Mouse (Mus musculus) heart, embryonic 15.5 days (tissue): ENCODE measurements around the gene Adam12. TPM values are rescaled to one million over a fixed set of nuclear protein-coding genes. Genes with fewer than 3 reads are reported as not detected.

Source experiments
- ATAC-seq: fragments of 200-750 bp; cut with Nextera tagmentation; replicated peaks from 2 replicates; pipeline ENCODE4 v1.8.0; 2017; ENCODE audit warnings: low read depth, moderate TSS enrichment; ENCODE audit not compliant: insufficient number of reproducible peaks, insufficient read depth, low FRiP score
- H3K27ac ChIP-seq: fragments of 300-500 bp; sonication (generic); 2 replicates; pipeline ENCODE4 v1.5.1; 2015; ENCODE audit warnings: mild to moderate bottlenecking, inconsistent platforms
- H3K27me3 ChIP-seq: fragments of 300-500 bp; sonication (generic); 2 replicates; pipeline ENCODE4 v1.6.1; 2015; ENCODE audit warnings: inconsistent platforms
- H3K36me3 ChIP-seq: fragments of 300-500 bp; sonication (generic); 2 replicates; pipeline ENCODE4 v1.6.1; 2015; ENCODE audit warnings: mild to moderate bottlenecking, inconsistent platforms
- H3K4me1 ChIP-seq: fragments of 300-500 bp; sonication (generic); replicated peaks from 2 replicates; pipeline ENCODE4 v1.6.1; 2015; ENCODE audit warnings: inconsistent platforms
- H3K4me2 ChIP-seq: fragments of 300-500 bp; sonication (generic); 2 replicates; pipeline ENCODE4 v1.6.1; 2015; ENCODE audit warnings: inconsistent platforms, mild to moderate bottlenecking, moderate library complexity
- H3K4me3 ChIP-seq: fragments of 300-500 bp; sonication (generic); 2 replicates; pipeline ENCODE4 v1.5.1; 2015; ENCODE audit warnings: mild to moderate bottlenecking, inconsistent platforms
- H3K9ac ChIP-seq: fragments of 300-500 bp; sonication (generic); 2 replicates; pipeline ENCODE4 v1.6.1; 2015; ENCODE audit warnings: mild to moderate bottlenecking, inconsistent platforms
- H3K9me3 ChIP-seq: fragments of 300-500 bp; sonication (generic); replicated peaks from 2 replicates; pipeline ENCODE4 v1.6.1; 2016; ENCODE audit warnings: inconsistent platforms
- WGBS: fragments of 180-500 bp; shearing (Covaris S2); methylation state at CpG from one replicate; pipeline ENCODE4 v1.1.7; 2015; ENCODE audit warnings: mixed read lengths; 5-methylcytosine and 5-hydroxymethylcytosine counted together
- polyA plus RNA-seq: library from polyadenylated mRNA; unstranded; fragments of >200 nt; fragmentation: Nextera tagmentation; extraction: Ambion mirVana; gene quantifications from 2 replicates; pipeline ENCODE4 v1.2.1, GENCODE M21; 2015

The Adam12 gene
- polyA plus RNA-seq, 1 experiment from 2014 or later: 2.1 TPM

DNA sequence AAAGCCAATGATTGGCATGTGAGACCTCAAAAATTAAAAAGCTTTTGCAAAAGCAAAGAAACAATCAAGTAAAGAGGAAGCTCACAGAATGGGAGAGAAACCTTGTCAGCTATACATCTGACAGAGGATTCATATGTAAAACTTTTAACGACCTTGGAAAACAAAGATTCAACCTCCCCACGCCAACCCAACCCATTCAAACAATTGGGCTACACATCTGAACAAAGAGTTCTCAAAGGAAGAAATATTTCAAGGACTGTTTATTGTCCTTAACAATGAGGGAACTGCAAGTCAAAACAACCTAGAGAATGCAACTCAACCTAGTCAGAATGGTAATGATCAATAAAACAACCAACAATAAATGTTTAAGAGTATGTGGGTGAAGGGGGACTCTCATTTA, 284.6 kb downstream of the Adam12 start:
- ATAC-seq: no peak
- Histone ChIP-seq H3K27ac (no peak overlapping the region), H3K4me1 (peaks cover 10% of the 10 kb centered on the region), H3K36me3 (no peaks in the 10 kb centered on the region), H3K9me3 (no peaks in the 10 kb centered on the region), H3K4me2 (no peak overlapping the region), H3K9ac (no peak overlapping the region), H3K27me3 (no peaks in the 10 kb centered on the region), H3K4me3 (no peak overlapping the region)
- WGBS: 85% methylated on average over 2 of the region's 2 CpGs

DNA sequence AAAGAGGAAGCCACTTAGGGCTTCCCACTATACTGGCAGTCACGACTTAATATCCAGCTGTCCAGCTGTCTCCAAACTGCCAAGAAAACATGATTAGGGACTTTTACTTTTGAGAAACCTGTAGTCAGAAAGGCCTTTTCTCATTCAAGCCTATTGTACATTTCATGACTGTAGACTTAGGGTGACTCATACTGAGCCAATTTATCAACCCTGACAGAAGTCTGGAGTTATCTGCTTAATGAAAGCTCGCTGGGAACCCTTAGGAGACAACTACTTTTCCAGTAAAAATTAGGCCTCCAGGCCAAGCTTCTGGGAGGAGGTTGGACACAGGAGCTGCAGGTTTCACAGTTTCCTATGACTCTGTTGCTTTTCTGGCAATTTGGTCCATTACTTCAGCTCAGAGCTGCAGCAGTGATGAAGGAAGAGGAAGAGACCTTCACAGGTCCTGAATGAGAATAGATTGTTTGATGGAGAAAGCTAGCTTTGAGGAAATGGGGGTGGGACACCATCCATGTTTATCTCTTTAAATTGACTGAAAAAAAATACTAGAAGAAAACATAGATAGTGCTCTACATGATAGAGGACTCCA, 285.1 kb downstream of the Adam12 start:
- Histone ChIP-seq H3K27ac (0 out of 2 replicates have a peak overlapping the region, but pooled peaks have one; percentile 11), H3K9ac (no peak overlapping the region), H3K4me2 (no peak overlapping the region), H3K4me3 (no peak overlapping the region), H3K9me3 (no peaks in the 10 kb centered on the region), H3K4me1 (peaks cover 5% of the 10 kb centered on the region), H3K27me3 (no peaks in the 10 kb centered on the region), H3K36me3 (no peaks in the 10 kb centered on the region)
- ATAC-seq: no peak
- WGBS: 42% methylated on average over 2 of the region's 2 CpGs

DNA sequence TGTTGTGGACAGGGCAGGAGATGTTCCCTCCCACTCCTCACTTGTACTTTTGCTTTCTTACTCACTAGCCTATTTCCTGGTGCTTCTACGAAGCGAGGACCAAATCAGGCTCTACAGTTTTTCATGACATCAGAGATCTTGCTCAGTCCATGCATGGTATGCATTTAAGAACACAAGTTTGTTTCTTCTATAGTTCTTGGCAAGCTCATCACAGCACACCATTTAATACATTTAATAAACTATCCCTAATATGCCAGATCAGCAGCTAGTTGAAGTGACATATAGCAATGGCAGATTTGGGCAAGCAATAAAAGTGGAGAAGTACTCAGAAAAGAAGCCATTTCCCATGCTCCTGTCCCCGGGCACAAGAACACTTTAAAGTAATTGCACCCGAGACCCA, 285.8 kb downstream of the Adam12 start:
- Histone ChIP-seq H3K4me2 (no peak overlapping the region), H3K36me3 (no peaks in the 10 kb centered on the region), H3K27me3 (no peaks in the 10 kb centered on the region), H3K9ac (no peak overlapping the region), H3K4me1 (no peaks in the 10 kb centered on the region), H3K4me3 (no peak overlapping the region), H3K9me3 (no peaks in the 10 kb centered on the region), H3K27ac (no peak overlapping the region)
- ATAC-seq: no peak
- WGBS: 67% methylated on average over 4 of the region's 4 CpGs

DNA sequence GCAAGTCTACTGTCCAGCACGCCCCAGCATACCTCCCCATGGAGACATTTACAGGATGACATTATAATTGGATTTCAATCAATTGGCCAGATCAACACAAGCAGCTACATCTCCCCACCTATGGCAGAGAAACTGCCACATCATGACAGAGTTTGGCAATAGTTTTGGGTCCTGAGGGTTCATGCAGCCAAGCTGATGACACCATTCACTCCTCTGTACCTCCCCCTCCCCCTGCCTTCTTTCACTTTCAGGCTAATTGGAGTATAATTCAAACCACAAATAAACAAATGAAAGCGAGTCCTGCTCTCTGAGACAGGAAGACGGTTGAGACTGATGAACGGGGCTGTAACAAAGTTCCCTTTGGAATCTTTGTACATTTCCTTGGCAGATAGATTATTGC, 291.5 kb downstream of the Adam12 start:
- Histone ChIP-seq H3K4me3 (no peak overlapping the region), H3K4me2 (no peak overlapping the region), H3K27ac (no peak overlapping the region), H3K9ac (no peak overlapping the region), H3K36me3 (no peaks in the 10 kb centered on the region), H3K9me3 (no peaks in the 10 kb centered on the region), H3K4me1 (no peaks in the 10 kb centered on the region), H3K27me3 (no peaks in the 10 kb centered on the region)
- WGBS: 70% methylated on average over 4 of the region's 4 CpGs
- ATAC-seq: no peak

DNA sequence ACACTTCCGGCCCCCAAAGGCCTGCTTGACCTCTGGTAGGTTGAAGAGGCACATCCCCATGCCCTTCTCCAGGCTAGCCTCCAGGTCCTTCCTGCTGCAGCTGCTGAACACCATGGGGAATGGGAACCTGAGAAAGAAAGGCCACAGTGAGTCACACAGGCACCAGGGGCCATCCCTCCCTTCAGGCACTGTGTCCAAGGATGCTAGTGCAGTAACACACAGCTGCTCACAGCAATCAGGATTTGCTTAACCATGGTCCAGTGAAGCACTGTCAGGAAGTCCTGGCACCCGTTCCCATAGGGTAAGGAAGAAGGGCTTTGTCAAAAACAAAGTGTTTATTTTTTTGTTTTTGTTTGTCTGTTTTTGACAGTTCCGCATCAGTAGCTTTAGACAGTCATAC, 294.5 kb downstream of the Adam12 start:
- no peak for ATAC-seq
- Histone ChIP-seq H3K36me3 (no peaks in the 10 kb centered on the region), H3K4me1 (peaks cover 9% of the 10 kb centered on the region), H3K4me3 (no peak overlapping the region), H3K27me3 (no peaks in the 10 kb centered on the region), H3K27ac (no peak overlapping the region), H3K4me2 (no peak overlapping the region), H3K9me3 (no peaks in the 10 kb centered on the region), H3K9ac (no peak overlapping the region)
- WGBS: 76% methylated on average over 3 of the region's 3 CpGs

DNA sequence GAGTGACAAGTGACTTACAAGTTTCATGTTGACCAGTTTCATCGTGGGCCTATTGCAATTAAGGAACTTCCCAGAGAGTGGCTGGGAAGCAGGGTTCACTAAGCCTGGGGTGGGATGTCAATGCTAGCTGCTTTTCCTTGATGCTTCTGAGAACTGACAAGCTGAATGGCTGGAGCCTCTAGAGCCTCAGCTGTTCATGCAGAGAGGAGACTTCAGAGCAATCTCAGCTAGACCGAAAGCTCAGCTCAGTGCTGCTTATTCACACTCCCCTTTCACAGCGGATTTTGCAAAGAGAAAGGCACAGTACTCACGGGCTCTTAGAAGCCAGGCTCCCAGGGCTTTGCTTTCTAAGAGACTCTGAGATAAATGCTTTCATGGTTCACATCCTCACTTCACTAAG, 295.6 kb downstream of the Adam12 start:
- H3K9ac ChIP-seq: no peak overlapping the region
- 62% methylated on average over 4 of the region's 4 CpGs for WGBS
- no peaks in the 10 kb centered on the region for H3K9me3 ChIP-seq
- no peak overlapping the region for H3K4me2 ChIP-seq
- H3K4me1 ChIP-seq: peaks cover 9% of the 10 kb centered on the region
- H3K4me3 ChIP-seq: no peak overlapping the region
- no peak overlapping the region for H3K27ac ChIP-seq
- no peaks in the 10 kb centered on the region for H3K36me3 ChIP-seq
- H3K27me3 ChIP-seq: no peaks in the 10 kb centered on the region
- ATAC-seq: no peak

DNA sequence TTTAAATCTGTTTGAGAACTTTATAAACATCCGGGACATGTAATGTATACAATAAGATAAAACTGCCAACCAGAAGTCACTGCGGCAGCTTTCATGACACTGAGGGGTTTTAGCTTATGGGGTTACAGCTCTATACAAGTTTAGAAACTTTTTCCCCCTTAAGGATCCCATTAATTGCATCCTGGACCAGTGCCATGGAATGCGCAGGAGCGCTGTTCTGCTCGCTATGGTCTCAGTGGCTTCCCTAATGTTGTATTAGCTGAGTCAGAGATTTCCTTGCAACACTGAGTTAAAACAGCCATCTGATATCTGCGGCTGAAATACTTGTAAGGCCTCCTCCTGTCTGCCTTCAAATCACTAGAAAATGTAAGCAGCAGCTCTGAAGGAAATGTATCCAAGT, 298.6 kb downstream of the Adam12 start:
- 28% methylated on average over 6 of the region's 6 CpGs for WGBS
- ATAC-seq: no peak

DNA sequence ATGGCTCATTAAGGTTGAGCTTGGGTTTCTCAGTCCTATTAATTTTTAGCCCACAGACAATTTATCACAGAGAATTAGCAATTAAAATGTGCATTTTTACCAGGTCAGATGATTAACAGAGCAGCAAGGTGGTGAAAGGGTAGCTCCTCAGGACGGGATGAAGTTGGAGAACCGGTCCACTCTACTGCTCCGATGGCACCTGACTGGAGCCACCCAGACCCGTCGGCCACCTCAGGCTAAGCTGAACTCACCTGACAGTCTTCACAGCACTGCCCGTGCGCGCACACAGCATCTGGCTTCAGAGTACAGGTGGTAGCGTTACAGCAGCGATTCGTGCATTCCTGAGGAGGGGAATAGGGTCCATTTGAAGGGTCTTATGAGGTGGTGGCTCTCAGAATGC, 300.5 kb downstream of the Adam12 start:
- Histone ChIP-seq H3K4me2 (no peak overlapping the region), H3K27ac (no peak overlapping the region), H3K9me3 (no peaks in the 10 kb centered on the region), H3K36me3 (no peaks in the 10 kb centered on the region), H3K4me1 (peaks cover 9% of the 10 kb centered on the region), H3K27me3 (no peaks in the 10 kb centered on the region), H3K9ac (no peak overlapping the region), H3K4me3 (no peak overlapping the region)
- WGBS: 93% methylated on average over 11 of the region's 11 CpGs
- ATAC-seq: no peak

More for the DNA sequence above, 298.6 kb downstream of the Adam12 start:
- H3K4me2 ChIP-seq: no peak overlapping the region
- no peak overlapping the region for H3K4me3 ChIP-seq
- no peak overlapping the region for H3K9ac ChIP-seq
- no peaks in the 10 kb centered on the region for H3K36me3 ChIP-seq
- H3K27ac ChIP-seq: no peak overlapping the region
- H3K9me3 ChIP-seq: no peaks in the 10 kb centered on the region
- peaks cover 9% of the 10 kb centered on the region for H3K4me1 ChIP-seq
- no peaks in the 10 kb centered on the region for H3K27me3 ChIP-seq

DNA sequence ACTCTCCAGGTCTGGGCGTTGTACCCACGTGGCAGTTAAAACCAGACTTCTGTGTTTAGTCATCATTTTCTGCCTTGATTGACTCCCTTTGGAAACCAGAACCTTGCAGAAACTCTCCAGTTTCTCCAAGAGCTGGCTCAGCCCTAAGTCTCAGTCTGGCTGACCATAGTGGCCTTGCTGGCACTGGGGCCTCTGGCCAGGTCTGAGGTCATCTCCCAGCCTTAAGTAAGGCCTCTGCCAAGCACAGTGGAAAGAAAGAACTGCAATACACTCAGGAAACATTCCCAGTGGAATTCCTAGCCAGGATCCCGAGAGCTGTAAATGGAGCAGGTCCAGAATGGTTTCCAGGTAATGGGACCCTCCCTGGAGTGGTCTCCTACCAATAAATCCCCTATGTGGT, 303.0 kb downstream of the Adam12 start:
- Histone ChIP-seq H3K9me3 (no peaks in the 10 kb centered on the region), H3K4me2 (no peak overlapping the region), H3K27ac (no peak overlapping the region), H3K9ac (no peak overlapping the region), H3K4me3 (no peak overlapping the region), H3K36me3 (no peaks in the 10 kb centered on the region), H3K4me1 (peaks cover 8% of the 10 kb centered on the region), H3K27me3 (no peaks in the 10 kb centered on the region)
- ATAC-seq: no peak
- WGBS: 79% methylated on average over 3 of the region's 3 CpGs

DNA sequence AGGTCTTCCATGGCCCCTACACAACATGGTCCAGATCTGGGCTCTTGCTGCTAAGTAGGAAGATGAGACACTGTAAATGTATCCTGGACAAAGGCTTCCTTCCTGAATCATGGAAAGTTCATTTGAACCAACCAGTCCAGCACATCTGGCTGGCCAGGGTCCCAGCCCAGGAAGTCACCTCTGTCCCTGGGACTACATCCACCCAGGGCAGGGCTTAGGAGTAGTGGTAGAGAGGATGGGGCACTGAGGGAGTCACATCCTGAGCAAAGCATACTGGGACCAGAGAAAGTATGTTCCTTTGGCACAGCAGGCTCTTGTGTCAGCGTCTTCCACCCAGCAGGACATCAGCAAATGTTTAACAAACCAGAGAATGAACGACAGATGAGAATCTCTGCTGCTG, 306.2 kb downstream of the Adam12 start:
- Histone ChIP-seq H3K27me3 (no peaks in the 10 kb centered on the region), H3K9me3 (no peaks in the 10 kb centered on the region), H3K4me1 (no peaks in the 10 kb centered on the region), H3K4me2 (no peak overlapping the region), H3K36me3 (no peaks in the 10 kb centered on the region), H3K9ac (no peak overlapping the region), H3K4me3 (no peak overlapping the region), H3K27ac (no peak overlapping the region)
- WGBS: 74% methylated on average over 2 of the region's 2 CpGs
- ATAC-seq: no peak

DNA sequence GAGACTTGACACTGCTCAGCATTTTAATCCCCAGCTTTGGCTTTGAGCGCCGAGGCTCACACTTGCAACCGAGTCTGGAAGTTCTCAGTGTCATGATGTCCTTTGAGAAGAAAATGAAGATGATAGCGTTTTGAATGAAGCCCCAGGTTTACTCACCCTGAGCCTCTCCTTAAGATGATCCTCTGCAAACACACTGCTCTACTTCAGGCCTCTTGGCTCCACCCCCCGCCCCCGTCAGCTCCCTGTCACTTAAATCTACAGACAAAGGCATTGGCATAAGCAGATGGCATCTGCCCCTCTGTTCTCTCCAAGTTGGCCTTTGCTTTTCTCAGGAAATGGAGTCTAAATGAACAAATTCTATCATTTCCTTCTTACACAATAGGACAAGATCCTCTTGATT, 308.0 kb downstream of the Adam12 start:
- WGBS: 32% methylated on average over 6 of the region's 6 CpGs
- ATAC-seq: no peak
- H3K27ac ChIP-seq: no peak overlapping the region

DNA sequence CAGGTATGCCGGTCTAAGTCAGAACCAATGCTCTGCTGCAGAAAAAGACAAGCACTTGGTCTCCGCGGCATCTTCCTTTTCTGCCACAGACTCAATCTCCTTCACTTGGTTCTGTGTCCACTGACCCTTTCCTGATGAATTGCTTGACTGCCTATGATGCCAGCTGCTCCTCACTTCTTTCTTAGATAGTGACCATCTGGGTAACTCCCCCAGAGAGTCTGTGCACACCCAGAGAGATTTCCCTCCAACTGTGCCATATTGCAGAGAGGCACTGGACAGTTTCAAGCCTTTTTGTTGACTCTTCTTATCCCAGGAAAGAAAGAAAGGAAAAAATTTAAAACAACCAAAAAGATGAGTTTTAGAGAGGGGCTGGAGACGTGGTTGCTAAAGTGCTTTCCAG, 310.7 kb downstream of the Adam12 start:
- H3K4me1 ChIP-seq: peaks cover 3% of the 10 kb centered on the region; the same call in 1 of the 2 replicates
- no peaks in the 10 kb centered on the region for H3K27me3 ChIP-seq
- 94% methylated on average over 4 of the region's 4 CpGs for WGBS
- no peak for ATAC-seq
- no peak overlapping the region for H3K4me3 ChIP-seq
- H3K9me3 ChIP-seq: no peaks in the 10 kb centered on the region
- H3K27ac ChIP-seq: no peak overlapping the region
- H3K4me2 ChIP-seq: no peak overlapping the region
- no peak overlapping the region for H3K9ac ChIP-seq
- H3K36me3 ChIP-seq: no peaks in the 10 kb centered on the region

More for the DNA sequence above, 308.0 kb downstream of the Adam12 start:
- H3K36me3 ChIP-seq: no peaks in the 10 kb centered on the region
- H3K9me3 ChIP-seq: no peaks in the 10 kb centered on the region
- peaks cover 3% of the 10 kb centered on the region; the same call in 1 of the 2 replicates for H3K4me1 ChIP-seq
- H3K4me3 ChIP-seq: no peak overlapping the region
- H3K27me3 ChIP-seq: no peaks in the 10 kb centered on the region
- no peak overlapping the region for H3K4me2 ChIP-seq
- H3K9ac ChIP-seq: no peak overlapping the region
